Mouse (Mus musculus) heart, embryonic 10.5 days (tissue): ENCODE measurements around the gene Macrod1. TPM values are rescaled to one million over a fixed set of nuclear protein-coding genes. Genes with fewer than 3 reads are reported as not detected.

Experiments
- DNase-seq: peaks from one replicate; pipeline ENCODE4 v3.0.0-alpha.2; 2017; ENCODE audit warnings: low spot score
- H3K27ac ChIP-seq: fragments of 300-500 bp; sonication (generic); 2 replicates; pipeline ENCODE4 v1.5.1; 2016; ENCODE audit warnings: mild to moderate bottlenecking
- H3K27me3 ChIP-seq: fragments of 300-500 bp; sonication (generic); 2 replicates; pipeline ENCODE4 v1.6.1; 2016; ENCODE audit warnings: mild to moderate bottlenecking; ENCODE audit not compliant: poor library complexity, insufficient read depth, severe bottlenecking
- H3K36me3 ChIP-seq: fragments of 300-500 bp; sonication (generic); 2 replicates; pipeline ENCODE4 v1.6.1; 2016; ENCODE audit warnings: mild to moderate bottlenecking, moderate library complexity
- H3K4me1 ChIP-seq: fragments of 300-500 bp; sonication (generic); 2 replicates; pipeline ENCODE4 v1.6.1; 2016; ENCODE audit warnings: mild to moderate bottlenecking
- H3K4me3 ChIP-seq: fragments of 300-500 bp; sonication (generic); 2 replicates; pipeline ENCODE4 v1.5.1; 2016; ENCODE audit warnings: mild to moderate bottlenecking, moderate library complexity
- H3K9me3 ChIP-seq: fragments of 300-500 bp; sonication (generic); 2 replicates; pipeline ENCODE4 v1.6.1; 2016; ENCODE audit warnings: mild to moderate bottlenecking, moderate library complexity
- WGBS: fragments of 180-500 bp; shearing (Covaris S2); methylation state at CpG from one replicate; pipeline ENCODE4 v1.1.7; 2016; 5-methylcytosine and 5-hydroxymethylcytosine counted together
- polyA plus RNA-seq: library from polyadenylated mRNA; unstranded; fragments of >200 nt; fragmentation: Nextera tagmentation; extraction: Ambion mirVana; gene quantifications from 2 replicates; pipeline ENCODE4 v1.2.1, GENCODE M21; 2016

The Macrod1 gene
- polyA plus RNA-seq, 1 experiment from 2014 or later = 8.0 TPM

DNA sequence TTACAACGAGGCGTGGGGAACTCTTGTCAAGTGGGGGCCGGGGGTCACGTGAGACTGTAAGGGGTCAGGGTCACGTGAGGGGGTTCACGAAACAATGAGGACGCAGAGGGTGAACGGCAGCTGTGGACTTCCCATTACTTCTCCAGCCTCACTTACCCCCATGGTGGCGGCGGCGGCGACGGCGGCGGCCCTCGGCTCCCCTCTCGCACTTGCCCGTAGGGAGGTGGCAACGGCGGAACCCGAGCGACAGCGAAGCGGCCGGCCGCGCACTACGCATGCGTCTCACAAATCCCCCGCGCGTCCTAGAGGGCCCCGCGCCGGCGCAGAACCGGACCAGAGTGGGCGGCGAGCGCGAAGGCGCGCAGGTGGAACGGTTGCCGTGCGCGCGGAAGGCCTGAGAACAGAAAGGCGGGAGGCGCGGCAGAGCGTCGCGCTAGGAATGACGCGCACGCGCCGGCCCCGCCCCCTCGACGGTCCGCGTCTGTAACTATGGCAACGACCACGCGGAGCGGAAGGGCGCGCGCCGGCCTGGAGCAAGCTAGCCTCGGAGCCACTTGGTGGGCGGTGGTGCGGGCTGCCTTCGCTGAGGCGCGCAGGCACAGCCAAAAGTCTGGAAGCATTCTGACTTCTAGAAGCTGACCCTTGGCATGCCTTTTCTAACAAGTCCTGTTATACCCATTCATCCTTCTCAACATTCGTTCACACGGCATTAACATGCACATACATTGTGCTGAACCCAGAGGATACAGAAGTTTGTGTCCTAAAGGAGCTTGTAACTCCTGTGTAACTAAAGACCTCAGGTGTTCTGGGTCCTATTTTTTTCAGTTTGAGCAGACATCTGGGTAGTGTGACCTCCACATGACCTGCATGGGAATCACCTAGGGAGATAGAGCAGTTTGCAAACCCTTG is 184.4 kb downstream of the Macrod1 start, which contains the start of gene Naa40:
Gene Naa40, minus strand, starts transcription at position 402 of the 909 bp plus-strand sequence.
- Histone ChIP-seq H3K4me3 (peak within 1 kb of the TSS; percentile 80), H3K9me3 (no peaks in the 10 kb centered on the region), H3K36me3 (peaks cover 30% of the 10 kb centered on the region), H3K4me1 (peaks cover 25% of the 10 kb centered on the region), H3K27me3 (no peaks in the 10 kb centered on the region; the same call in 1 of the 2 replicates), H3K27ac (peak within 1 kb of the TSS; percentile 94)
- peak; percentile 95 for DNase-seq
- under 1% methylated on average over 80 of the region's 80 CpGs for WGBS

GRCm38 (mm10) chr19:7246021-7246420 is 189.4 kb downstream of the Macrod1 start:
- H3K4me1 ChIP-seq = peaks cover 5% of the 10 kb centered on the region
- no peak overlapping the region for H3K27ac ChIP-seq
- DNase-seq = no peak
- H3K9me3 ChIP-seq = no peaks in the 10 kb centered on the region
- H3K4me3 ChIP-seq = no peak overlapping the region
- WGBS = 66% methylated on average over 3 of the region's 3 CpGs
- no peaks in the 10 kb centered on the region; the same call in 1 of the 2 replicates for H3K27me3 ChIP-seq
- H3K36me3 ChIP-seq = no peaks in the 10 kb centered on the region

Other genes starting within 250 kb of the Macrod1 start
- 10.1 and 14.7 TPM in 2 replicates for gene Rps6ka4, start 216.2 kb upstream of the Macrod1 start, polyA plus RNA-seq
- 0.38 and 0.63 TPM in 2 replicates for gene Ccdc88b, start 198.6 kb upstream of the Macrod1 start, polyA plus RNA-seq
- 89.9 and 116 TPM in 2 replicates for gene Trmt112, start 147.1 kb upstream of the Macrod1 start, polyA plus RNA-seq
- 166 and 169 TPM in 2 replicates for gene Prdx5, start 146.7 kb upstream of the Macrod1 start, polyA plus RNA-seq
- 23.1 and 29.4 TPM in 2 replicates for gene Esrra, start 135.0 kb upstream of the Macrod1 start, polyA plus RNA-seq
- 2.3 and 2.4 TPM in 2 replicates for gene Catsperz, start 131.4 kb upstream of the Macrod1 start, polyA plus RNA-seq
- 0.25 and 0.32 TPM in 2 replicates for gene Kcnk4, start 122.3 kb upstream of the Macrod1 start, polyA plus RNA-seq
- gene Bad, start 114.9 kb upstream of the Macrod1 start, polyA plus RNA-seq = 61.3 and 62.0 TPM in 2 replicates
- 20.3 and 23.3 TPM in 2 replicates for gene Gpr137, start 114.3 kb upstream of the Macrod1 start, polyA plus RNA-seq
- gene Ppp1r14b, start 81.8 kb upstream of the Macrod1 start, polyA plus RNA-seq = 169 and 191 TPM in 2 replicates
- 26.1 and 31.9 TPM in 2 replicates for gene Plcb3, start 80.3 kb upstream of the Macrod1 start, polyA plus RNA-seq
- 110 and 131 TPM in 2 replicates for gene Fkbp2, start 76.3 kb upstream of the Macrod1 start, polyA plus RNA-seq
- gene Vegfb, start 69.2 kb upstream of the Macrod1 start, polyA plus RNA-seq = 53.0 and 94.1 TPM in 2 replicates
- 24.6 and 29.5 TPM in 2 replicates for gene Dnajc4, start 64.2 kb upstream of the Macrod1 start, polyA plus RNA-seq
- 23.9 and 25.2 TPM in 2 replicates for gene Nudt22, start 60.7 kb upstream of the Macrod1 start, polyA plus RNA-seq
- gene Trpt1, start 60.7 kb upstream of the Macrod1 start, polyA plus RNA-seq = 11.3 and 16.7 TPM in 2 replicates
- gene Fermt3, start 37.3 kb upstream of the Macrod1 start, polyA plus RNA-seq = 10.6 and 22.7 TPM in 2 replicates
- gene Stip1, start 16.8 kb upstream of the Macrod1 start, polyA plus RNA-seq = 320 and 388 TPM in 2 replicates
- gene Flrt1, start 48.9 kb downstream of the Macrod1 start, polyA plus RNA-seq = 0.53 and 1.0 TPM in 2 replicates
- 198 and 212 TPM in 2 replicates for gene Otub1, start 149.5 kb downstream of the Macrod1 start, polyA plus RNA-seq
- gene Cox8a, start 160.8 kb downstream of the Macrod1 start, polyA plus RNA-seq = 1,294 and 1,907 TPM in 2 replicates
- 67.6 and 72.8 TPM in 2 replicates for gene Naa40, start 184.4 kb downstream of the Macrod1 start, polyA plus RNA-seq
- 18.5 and 27.1 TPM in 2 replicates for gene Rcor2, start 210.5 kb downstream of the Macrod1 start, polyA plus RNA-seq